Mouse (Mus musculus) testis, adult 2 months (tissue): ENCODE measurements at regions not wholly inside any gene's neighbourhood (a gene's known extent, or its start where the extent isn't known, plus 50 kb on each side); places are given as distances from the start of the nearest gene placed in this dataset.

Experiments
- H3K27ac ChIP-seq: fragments of 200-500 bp; 2 replicates; pipeline ENCODE4 v1.5.1; 2012; ENCODE audit warnings: low read depth, low read length; ENCODE audit not compliant: control insufficient read depth, insufficient read depth
- H3K27me3 ChIP-seq: fragments of 200-500 bp; 2 replicates; pipeline ENCODE4 v1.6.1; 2012; ENCODE audit warnings: mild to moderate bottlenecking, low read length, moderate library complexity; ENCODE audit not compliant: control insufficient read depth, insufficient read depth
- H3K36me3 ChIP-seq: fragments of 200-500 bp; 2 replicates; pipeline ENCODE4 v1.6.1; 2012; ENCODE audit warnings: mild to moderate bottlenecking, low read length; ENCODE audit not compliant: control insufficient read depth, insufficient read depth
- H3K4me1 ChIP-seq: fragments of 200-500 bp; 2 replicates; pipeline ENCODE4 v1.6.1; 2012; ENCODE audit warnings: low read length; ENCODE audit not compliant: control insufficient read depth, insufficient read depth
- H3K4me3 ChIP-seq: fragments of 200-500 bp; 2 replicates; pipeline ENCODE4 v1.5.1; 2012; ENCODE audit warnings: low read depth, mild to moderate bottlenecking, low read length, moderate library complexity, mixed read lengths; ENCODE audit not compliant: control insufficient read depth
- CTCF ChIP-seq: fragments of 200-500 bp; IDR thresholded peaks from 2 replicates; pipeline ENCODE4 v1.5.1; 2012; ENCODE audit warnings: low read depth, mild to moderate bottlenecking, inconsistent platforms, low read length, moderate library complexity; ENCODE audit not compliant: control insufficient read depth, insufficient read depth, insufficient replicate concordance
- POLR2A ChIP-seq: fragments of 200-500 bp; IDR thresholded peaks from 2 replicates; pipeline ENCODE4 v1.6.1; 2012; ENCODE audit warnings: low read depth, mild to moderate bottlenecking, inconsistent platforms, low read length, moderate library complexity; ENCODE audit not compliant: control insufficient read depth

GRCm38 (mm10) chr6:99990604-99991003 is 264.4 kb upstream of the Prok2 start:
- no peak for TF ChIP-seq POLR2A
- TF ChIP-seq CTCF = no peak
- Histone ChIP-seq H3K36me3 (no peaks in the 10 kb centered on the region), H3K27me3 (no peaks in the 10 kb centered on the region), H3K4me1 (no peaks in the 10 kb centered on the region), H3K4me3 (no peak overlapping the region), H3K27ac (no peak overlapping the region)

- no peaks in the 10 kb centered on the region for H3K27me3 ChIP-seq
- TF ChIP-seq POLR2A (no peak), CTCF (no peak)
- H3K36me3 ChIP-seq = no peaks in the 10 kb centered on the region
- no peak overlapping the region for H3K4me3 ChIP-seq
- H3K4me1 ChIP-seq = no peaks in the 10 kb centered on the region
- no peak overlapping the region for H3K27ac ChIP-seq
Observed at GRCm38 (mm10) chr6:99986449-99986848, 260.3 kb upstream of the Prok2 start.

GRCm38 (mm10) chr6:99985322-99985721 is 259.1 kb upstream of the Prok2 start:
- no peak for TF ChIP-seq CTCF
- TF ChIP-seq POLR2A = no peak
- H3K36me3 ChIP-seq = no peaks in the 10 kb centered on the region
- no peaks in the 10 kb centered on the region for H3K4me1 ChIP-seq
- H3K4me3 ChIP-seq = no peak overlapping the region
- H3K27me3 ChIP-seq = no peaks in the 10 kb centered on the region
- no peak overlapping the region for H3K27ac ChIP-seq

GRCm38 (mm10) chr6:99984856-99985224 is 258.6 kb upstream of the Prok2 start:
- no peak overlapping the region for H3K27ac ChIP-seq
- no peaks in the 10 kb centered on the region for H3K27me3 ChIP-seq
- H3K4me1 ChIP-seq = no peaks in the 10 kb centered on the region
- H3K4me3 ChIP-seq = no peak overlapping the region
- no peaks in the 10 kb centered on the region for H3K36me3 ChIP-seq
- no peak for TF ChIP-seq CTCF
- TF ChIP-seq POLR2A = no peak

GRCm38 (mm10) chr6:99984057-99984855 is 258.1 kb upstream of the Prok2 start:
- H3K4me3 ChIP-seq = no peak overlapping the region
- no peak overlapping the region for H3K27ac ChIP-seq
- TF ChIP-seq POLR2A = no peak
- no peak for TF ChIP-seq CTCF
- no peaks in the 10 kb centered on the region for H3K27me3 ChIP-seq
- no peaks in the 10 kb centered on the region for H3K4me1 ChIP-seq
- H3K36me3 ChIP-seq = no peaks in the 10 kb centered on the region

GRCm38 (mm10) chr6:99979614-99980013 is 253.4 kb upstream of the Prok2 start:
- no peaks in the 10 kb centered on the region for H3K36me3 ChIP-seq
- H3K4me1 ChIP-seq = no peaks in the 10 kb centered on the region
- H3K27me3 ChIP-seq = no peaks in the 10 kb centered on the region
- TF ChIP-seq POLR2A = no peak
- TF ChIP-seq CTCF = no peak
- no peak overlapping the region for H3K27ac ChIP-seq
- no peak overlapping the region for H3K4me3 ChIP-seq

- Histone ChIP-seq H3K4me3 (no peak overlapping the region), H3K4me1 (no peaks in the 10 kb centered on the region), H3K36me3 (no peaks in the 10 kb centered on the region), H3K27me3 (no peaks in the 10 kb centered on the region), H3K27ac (no peak overlapping the region)
- no peak for TF ChIP-seq CTCF
- no peak for TF ChIP-seq POLR2A
Observed at GRCm38 (mm10) chr6:99978164-99978746, 252.1 kb upstream of the Prok2 start.

- Histone ChIP-seq H3K27ac (no peak overlapping the region), H3K4me3 (no peak overlapping the region), H3K4me1 (peaks cover 2% of the 10 kb centered on the region; the same call in 1 of the 2 replicates), H3K36me3 (no peaks in the 10 kb centered on the region), H3K27me3 (no peaks in the 10 kb centered on the region)
- TF ChIP-seq CTCF (no peak), POLR2A (no peak)
Observed at GRCm38 (mm10) chr6:99976144-99976543, 250.0 kb upstream of the Prok2 start.
